Mouse (Mus musculus) brown adipose tissue, adult 24 weeks (tissue): ENCODE measurements at regions not wholly inside any gene's neighbourhood (a gene's known extent, or its start where the extent isn't known, plus 50 kb on each side); places are given as distances from the start of the nearest gene placed in this dataset.

Experiments used
- H3K27ac ChIP-seq: fragments of 200-500 bp; replicated peaks from 2 replicates; pipeline ENCODE4 v1.5.1; 2012; ENCODE audit warnings: low read depth, mild to moderate bottlenecking, low read length
- H3K4me1 ChIP-seq: fragments of 200-500 bp; 2 replicates; pipeline ENCODE4 v1.6.1; 2012; ENCODE audit warnings: low read length, mixed read lengths; ENCODE audit not compliant: control insufficient read depth, insufficient read depth, insufficient read length
- H3K4me3 ChIP-seq: fragments of 200-500 bp; 2 replicates; pipeline ENCODE4 v1.5.1; 2012; ENCODE audit warnings: low read depth, mild to moderate bottlenecking, low read length, moderate library complexity; ENCODE audit not compliant: insufficient read depth

- Histone ChIP-seq H3K4me3 (no peak overlapping the region), H3K27ac (no peak overlapping the region), H3K4me1 (no peaks in the 10 kb centered on the region)
These were observed 255.9 kb downstream of the Otol1 start for GRCm38 (mm10) chr3:70263318-70263717.

- H3K4me3 ChIP-seq = no peak overlapping the region
- no peak overlapping the region for H3K27ac ChIP-seq
- H3K4me1 ChIP-seq = no peaks in the 10 kb centered on the region
These were observed 281.4 kb downstream of the Otol1 start for GRCm38 (mm10) chr3:70288590-70289388.

- H3K4me3 ChIP-seq = no peak overlapping the region
- H3K27ac ChIP-seq = no peak overlapping the region
- H3K4me1 ChIP-seq = no peaks in the 10 kb centered on the region
These were observed 300.1 kb downstream of the Otol1 start for GRCm38 (mm10) chr3:70307556-70307955.

- Histone ChIP-seq H3K4me1 (no peaks in the 10 kb centered on the region), H3K27ac (no peak overlapping the region), H3K4me3 (no peak overlapping the region)
These were observed 300.6 kb downstream of the Otol1 start for GRCm38 (mm10) chr3:70308061-70308461.

- Histone ChIP-seq H3K4me1 (no peaks in the 10 kb centered on the region), H3K4me3 (no peak overlapping the region), H3K27ac (no peak overlapping the region)
These were observed 301.9 kb downstream of the Otol1 start for GRCm38 (mm10) chr3:70309304-70309703.

- no peaks in the 10 kb centered on the region for H3K4me1 ChIP-seq
- H3K27ac ChIP-seq = no peak overlapping the region
- H3K4me3 ChIP-seq = no peak overlapping the region
These were observed 303.6 kb downstream of the Otol1 start for GRCm38 (mm10) chr3:70311055-70311454.

GRCm38 (mm10) chr3:70312034-70312433, 304.6 kb downstream of the Otol1 start:
- Histone ChIP-seq H3K4me1 (no peaks in the 10 kb centered on the region), H3K27ac (no peak overlapping the region), H3K4me3 (no peak overlapping the region)

GRCm38 (mm10) chr3:70313119-70313868, 305.9 kb downstream of the Otol1 start:
- Histone ChIP-seq H3K4me3 (no peak overlapping the region), H3K27ac (no peak overlapping the region), H3K4me1 (no peaks in the 10 kb centered on the region)

- H3K4me3 ChIP-seq = no peak overlapping the region
- H3K27ac ChIP-seq = no peak overlapping the region
- H3K4me1 ChIP-seq = no peaks in the 10 kb centered on the region
These were observed 306.8 kb downstream of the Otol1 start for GRCm38 (mm10) chr3:70314239-70314638.

- no peak overlapping the region for H3K27ac ChIP-seq
- H3K4me3 ChIP-seq = no peak overlapping the region
- no peaks in the 10 kb centered on the region for H3K4me1 ChIP-seq
These were observed 311.0 kb downstream of the Otol1 start for GRCm38 (mm10) chr3:70318377-70318776.

- no peak overlapping the region for H3K27ac ChIP-seq
- no peak overlapping the region for H3K4me3 ChIP-seq
- H3K4me1 ChIP-seq = no peaks in the 10 kb centered on the region
These were observed 311.7 kb downstream of the Otol1 start for GRCm38 (mm10) chr3:70319139-70319538.

- H3K4me1 ChIP-seq = no peaks in the 10 kb centered on the region
- H3K4me3 ChIP-seq = no peak overlapping the region
- H3K27ac ChIP-seq = no peak overlapping the region
These were observed 313.8 kb downstream of the Otol1 start for GRCm38 (mm10) chr3:70321161-70321657.

- no peak overlapping the region for H3K27ac ChIP-seq
- H3K4me3 ChIP-seq = no peak overlapping the region
- H3K4me1 ChIP-seq = no peaks in the 10 kb centered on the region
These were observed 317.3 kb downstream of the Otol1 start for GRCm38 (mm10) chr3:70324692-70325091.
